Mouse (Mus musculus): ENCODE measurements around the gene Tacc2.

GRCm38 (mm10) chr7:130741099-130741498, 163.9 kb downstream of the Tacc2 start:
- peak; percentile 47 for TF ChIP-seq CTCF (IDR thresholded peaks at IDR 0.05)
- TF ChIP-seq EP300 (IDR thresholded peaks at IDR 0.05), result no peak
